Mouse (Mus musculus): ENCODE results near the gene Spink8.

GRCm38 (mm10) chr9:109855947-109856346 is 43.9 kb downstream of the Spink8 start:
- TF ChIP-seq TAL1 (conservative IDR thresholded peaks at IDR 0.05; ENCODE audit: low read depth, low read length): no peak
- TF ChIP-seq CTCF (IDR thresholded peaks at IDR 0.05; ENCODE audit: low read depth, low read length): no peak
- no peak for TF ChIP-seq GATA1 (IDR thresholded peaks at IDR 0.05; ENCODE audit: borderline replicate concordance, low read length)
- TF ChIP-seq GATA2 (IDR thresholded peaks at IDR 0.05; ENCODE audit: borderline replicate concordance, low read depth, low read length): no peak
- TF ChIP-seq POLR2AphosphoS5 (IDR thresholded peaks at IDR 0.05; ENCODE audit: insufficient replicate concordance, low read depth, low read length): no peak

Data from G1E (cell line).